Mouse (Mus musculus) lung, postnatal 14 days (tissue): ENCODE measurements around the gene Gtf2ird2.

Source experiments
- DNase-seq: peaks from one replicate; pipeline ENCODE4 v3.0.0; 2021

The Gtf2ird2 gene

GRCm38 (mm10) chr5:134183162-134183561, 657 bp upstream of the Gtf2ird2 start:
- no peak for DNase-seq

DNA sequence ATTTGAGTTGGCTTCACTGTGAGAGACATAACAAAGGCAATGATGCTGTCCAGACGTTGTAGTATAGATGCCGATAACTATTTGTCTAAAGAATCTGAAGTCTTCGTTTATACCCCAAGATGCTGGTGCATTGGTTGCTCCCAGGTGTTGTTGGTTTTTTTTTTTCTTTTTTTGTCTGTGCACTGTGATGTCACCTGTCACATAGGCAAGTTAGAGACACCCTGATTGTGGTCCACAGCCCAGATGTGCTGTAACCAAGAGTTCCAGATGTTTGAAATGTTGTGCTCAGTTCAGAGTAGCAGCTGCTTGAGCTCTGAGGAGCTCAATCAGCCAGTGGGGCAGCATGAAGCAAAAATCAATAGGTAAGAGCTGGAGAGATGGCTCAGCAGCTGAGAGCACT, 2.2 kb downstream of the Gtf2ird2 start:
- no peak for DNase-seq

DNA sequence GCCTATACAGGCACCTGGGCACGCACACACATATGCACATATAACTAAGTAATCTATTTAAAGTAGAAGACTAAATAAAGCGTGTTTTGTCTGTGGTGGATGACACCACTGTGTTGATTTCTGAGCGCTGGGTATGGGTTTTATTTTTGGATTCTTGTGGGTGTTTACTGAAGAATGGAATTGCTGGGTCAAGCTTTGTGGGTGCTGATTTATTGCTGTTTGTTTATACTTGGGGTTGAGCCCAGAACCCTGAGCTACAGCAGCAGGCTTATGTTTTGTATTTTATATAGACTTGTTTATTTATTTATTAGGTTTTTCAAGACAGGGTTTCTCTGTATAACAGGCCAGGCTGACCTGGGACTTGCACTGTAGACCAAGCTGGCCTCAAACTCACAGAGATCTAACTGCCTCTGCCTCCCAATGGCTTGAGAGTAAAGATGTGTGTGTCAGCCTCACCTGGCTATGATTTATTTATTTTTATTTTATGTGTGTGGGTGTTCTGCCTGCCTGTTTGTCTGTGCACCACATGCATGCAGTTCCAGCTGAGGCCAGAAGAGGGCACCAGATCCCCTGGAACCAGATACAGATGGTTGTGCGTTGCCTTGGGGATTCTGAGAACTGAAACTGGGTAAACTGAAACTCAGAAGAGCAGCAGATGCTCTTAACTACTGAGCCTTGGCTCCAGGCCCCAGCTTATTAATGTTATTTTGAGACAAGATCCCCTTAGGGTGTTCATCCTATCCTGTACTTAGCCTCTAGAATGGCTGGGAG, 3.3 kb downstream of the Gtf2ird2 start:
- peak; percentile 71 for DNase-seq

DNA sequence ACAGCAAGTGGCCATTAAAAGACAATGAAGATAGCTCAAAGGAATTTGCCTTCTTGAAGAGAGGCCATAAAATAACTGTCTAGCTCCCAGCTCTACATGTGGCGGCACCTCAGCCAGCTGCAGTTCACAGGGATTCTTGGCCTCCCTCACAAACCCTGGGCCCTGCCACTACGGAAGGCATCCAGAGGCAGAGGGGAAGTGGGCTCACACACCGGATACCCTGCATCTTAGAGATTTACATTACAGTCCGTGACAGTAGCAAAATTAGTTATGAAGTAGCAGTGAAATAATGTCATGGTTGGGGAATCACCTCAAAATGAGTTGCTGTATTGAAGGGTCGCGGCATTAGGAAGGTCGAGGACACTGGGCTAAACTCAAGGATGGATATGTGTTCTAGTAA, 4.8 kb downstream of the Gtf2ird2 start:
- no peak for DNase-seq

- no peak for DNase-seq
Measured at GRCm38 (mm10) chr5:134193664-134194063, 9.8 kb downstream of the Gtf2ird2 start.

- DNase-seq = no peak
Measured at GRCm38 (mm10) chr5:134206721-134207120, 22.9 kb downstream of the Gtf2ird2 start.

- DNase-seq = peak; percentile 68
Measured at GRCm38 (mm10) chr5:134209931-134210554, 26.2 kb downstream of the Gtf2ird2 start.

GRCm38 (mm10) chr5:134214021-134214806, 30.4 kb downstream of the Gtf2ird2 start:
- DNase-seq = peak; percentile 39

GRCm38 (mm10) chr5:134217900-134218299, 34.1 kb downstream of the Gtf2ird2 start:
- no peak for DNase-seq

DNA sequence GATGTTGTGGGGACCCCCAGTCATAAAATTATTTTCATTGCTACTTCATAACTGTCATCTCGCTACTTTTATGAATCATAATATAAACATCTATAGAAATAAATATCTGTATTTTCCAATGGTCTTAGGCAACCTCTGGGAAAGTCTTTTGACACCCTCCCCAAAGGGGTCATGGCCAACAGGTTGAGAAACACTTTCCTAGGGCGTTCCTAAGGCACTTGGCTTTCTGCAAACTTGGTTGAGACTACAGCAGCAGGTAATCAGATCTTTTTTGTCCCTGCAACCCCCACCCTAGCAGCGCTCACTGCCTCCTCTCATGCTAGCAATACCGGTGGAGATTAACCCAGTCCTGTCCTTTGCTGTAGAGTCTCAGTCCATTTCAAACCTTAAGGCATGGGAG, 37.5 kb downstream of the Gtf2ird2 start:
- DNase-seq = no peak

GRCm38 (mm10) chr5:134221708-134222150, 37.9 kb downstream of the Gtf2ird2 start:
- no peak for DNase-seq

- no peak for DNase-seq
Measured at GRCm38 (mm10) chr5:134225110-134225901, 41.5 kb downstream of the Gtf2ird2 start.

DNA sequence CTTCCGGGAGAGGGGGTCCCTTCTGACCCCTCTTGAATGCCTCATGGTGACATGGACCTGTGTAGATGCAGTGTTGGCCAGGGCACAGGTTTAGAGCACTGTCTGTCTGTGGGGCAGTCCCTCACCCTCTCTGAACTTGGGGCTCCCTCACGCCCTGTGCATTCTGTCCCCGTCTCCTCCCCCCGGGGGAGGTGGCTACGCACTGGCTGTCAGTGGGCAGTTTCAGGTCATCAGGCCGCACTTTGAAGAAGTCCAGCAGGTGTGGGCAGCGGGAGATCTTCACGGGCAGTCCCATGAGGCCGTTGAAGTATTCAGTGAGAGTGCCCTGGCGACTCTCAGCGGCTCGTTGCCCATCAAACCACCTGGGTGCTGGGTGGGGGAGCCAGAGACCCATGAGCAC, 43.1 kb downstream of the Gtf2ird2 start:
- DNase-seq = no peak

DNA sequence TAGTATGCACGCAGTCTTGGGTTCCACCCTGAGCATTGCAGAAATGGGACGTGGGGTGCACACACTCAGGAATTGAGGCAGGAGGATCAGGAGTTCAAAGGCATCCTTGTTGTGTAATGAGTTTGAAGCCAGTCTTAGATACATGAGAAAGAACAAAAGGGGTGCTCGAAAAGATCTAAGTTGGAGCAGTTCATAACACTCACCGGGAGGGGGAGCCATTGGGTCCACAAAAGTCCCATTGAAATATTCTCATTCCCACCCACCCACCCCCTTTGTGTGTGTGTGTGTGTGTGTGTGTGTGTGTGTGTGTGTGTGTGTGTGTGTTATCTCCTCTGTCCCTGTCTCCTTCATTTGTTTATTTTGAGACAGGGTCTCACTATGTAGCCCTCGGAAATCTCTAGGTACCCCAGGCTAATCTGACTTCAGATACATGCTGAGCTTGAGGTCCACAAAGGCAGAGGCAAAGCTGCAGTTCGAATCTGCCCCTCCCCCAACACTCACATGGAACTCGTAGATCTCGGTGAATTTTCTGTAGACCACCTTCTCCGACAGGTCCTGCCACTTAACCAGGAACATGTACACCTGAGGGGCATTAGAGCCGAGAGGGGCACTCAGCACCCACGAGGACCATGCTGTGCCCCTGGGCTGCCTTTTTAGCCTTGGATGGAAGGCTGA, 43.9 kb downstream of the Gtf2ird2 start:
- peak; percentile 52 for DNase-seq

DNA sequence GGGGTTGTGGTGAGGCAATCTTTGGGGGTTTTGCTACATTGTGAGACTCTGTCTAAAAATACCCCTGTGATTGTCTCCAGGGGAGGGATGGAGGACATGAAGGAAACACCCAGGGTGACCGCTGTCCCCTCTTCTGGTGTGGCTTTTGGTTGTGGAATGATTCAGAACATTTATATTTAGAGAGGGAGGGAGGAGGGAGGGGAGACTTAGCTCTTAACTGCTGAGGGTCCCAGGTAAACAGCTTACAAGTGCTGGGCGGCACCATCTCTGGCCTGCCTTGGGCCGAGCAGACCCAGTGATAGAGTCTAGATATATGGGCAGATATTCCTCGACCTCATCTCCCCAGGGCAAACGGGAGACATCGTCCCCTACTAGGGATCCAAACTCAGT, 44.4 kb downstream of the Gtf2ird2 start:
- DNase-seq = peak; percentile 33

DNA sequence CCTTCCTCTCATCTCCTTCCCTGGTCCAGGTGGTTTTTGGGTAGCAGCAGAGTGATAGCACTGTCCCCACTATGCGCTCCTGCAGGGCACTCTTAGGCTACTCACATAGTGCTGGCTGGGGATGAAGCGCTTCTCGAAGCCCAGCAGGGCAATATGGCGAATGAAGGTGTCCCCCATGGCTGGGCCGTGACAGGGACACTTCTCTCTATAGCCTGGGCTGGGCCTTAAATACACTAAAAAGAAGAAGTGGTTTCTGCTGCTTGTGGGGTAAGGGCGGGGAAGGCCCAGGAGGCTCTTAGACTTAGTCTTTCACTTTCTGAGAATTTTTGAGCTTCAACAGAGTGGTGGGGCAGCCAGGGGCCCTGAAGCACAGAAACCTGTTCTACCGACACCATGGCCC, 45.6 kb downstream of the Gtf2ird2 start, which contains the start of gene Ncf1:
TSS of gene Ncf1 (minus strand) at position 235 of the 400 bp plus-strand sequence.
- DNase-seq = no peak

DNA sequence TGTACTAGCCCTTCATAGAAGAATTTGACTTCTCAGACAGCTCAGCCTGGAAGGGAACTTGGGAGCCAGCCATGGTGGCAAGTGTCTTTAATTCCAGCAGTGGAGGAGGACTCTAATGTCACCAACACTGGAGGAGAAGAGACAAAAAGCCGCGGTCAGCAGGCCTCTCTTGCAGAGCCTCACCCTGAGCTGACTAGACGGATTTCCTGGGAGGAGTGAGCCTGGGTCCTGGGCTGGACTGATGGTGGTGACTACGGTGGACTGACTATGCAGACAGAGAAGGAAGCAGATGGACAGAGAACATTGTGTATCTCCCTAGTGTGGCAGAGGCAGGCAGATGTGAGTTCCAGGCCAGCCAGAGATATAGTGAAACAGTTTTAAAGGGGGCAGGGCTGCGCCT, 47.6 kb downstream of the Gtf2ird2 start:
- peak; percentile 34 for DNase-seq

DNA sequence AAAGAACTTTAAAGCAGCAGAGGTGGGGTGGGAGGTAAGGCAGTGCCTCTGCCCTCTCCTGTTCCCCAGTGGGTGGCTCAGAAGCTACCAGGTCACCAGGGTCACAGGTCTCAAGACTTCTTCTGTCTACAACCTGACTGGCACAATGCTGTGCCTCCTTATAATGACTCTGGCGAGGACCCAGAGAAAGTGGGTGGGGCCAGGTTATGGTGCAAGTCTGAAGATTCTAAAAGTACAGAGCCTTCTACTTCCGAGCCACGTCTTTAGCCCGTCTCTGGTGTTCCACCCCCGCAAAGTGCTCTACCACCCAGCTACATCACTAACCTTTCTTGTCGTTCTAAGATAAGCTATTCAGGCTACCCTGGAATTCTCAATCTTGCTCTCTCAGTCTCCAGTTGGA, 48.3 kb downstream of the Gtf2ird2 start:
- peak; percentile 72 for DNase-seq

DNA sequence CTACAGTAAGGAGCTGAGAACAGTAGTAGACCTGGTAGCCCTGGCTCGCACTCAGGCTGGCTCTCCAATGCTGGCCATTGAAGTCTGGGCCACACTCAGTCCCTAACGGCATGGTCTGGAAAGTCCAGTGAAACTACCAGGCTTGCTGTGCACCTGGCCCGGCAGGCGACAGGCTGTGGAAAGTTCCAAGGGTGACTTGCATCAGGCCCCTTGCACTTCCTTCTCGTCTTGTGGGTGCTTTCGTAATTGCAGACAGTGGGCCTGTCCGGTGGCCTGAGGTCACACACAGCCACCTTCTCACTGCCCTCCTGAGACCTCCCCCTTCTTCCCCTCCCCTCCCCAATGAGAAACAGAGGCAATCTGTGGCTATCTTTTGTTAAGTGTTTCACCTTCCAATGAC, 48.7 kb downstream of the Gtf2ird2 start:
- DNase-seq = peak; percentile 55

- no peak for DNase-seq
Measured at GRCm38 (mm10) chr5:134233244-134233651, 49.4 kb downstream of the Gtf2ird2 start.

DNA sequence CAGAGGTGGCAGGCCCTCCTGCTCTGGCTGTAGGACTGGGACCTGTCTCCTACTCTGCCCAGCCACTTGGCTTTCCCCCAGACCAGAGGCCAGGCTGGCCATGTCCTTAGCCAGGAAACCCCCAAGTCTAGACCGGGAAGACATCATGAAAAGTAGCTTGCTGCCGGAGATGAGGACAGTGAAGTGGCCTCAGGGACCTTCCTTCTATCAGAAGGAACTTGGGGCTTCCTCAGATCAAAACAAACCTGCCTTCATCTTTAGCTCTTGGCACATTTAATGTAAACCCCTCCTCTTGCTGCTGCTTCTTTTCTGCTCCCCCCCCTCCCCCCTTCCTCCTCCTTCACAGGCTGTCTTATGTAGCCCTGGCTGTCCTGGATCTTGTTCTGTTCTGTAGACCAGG, 50.4 kb downstream of the Gtf2ird2 start:
- DNase-seq = no peak

DNA sequence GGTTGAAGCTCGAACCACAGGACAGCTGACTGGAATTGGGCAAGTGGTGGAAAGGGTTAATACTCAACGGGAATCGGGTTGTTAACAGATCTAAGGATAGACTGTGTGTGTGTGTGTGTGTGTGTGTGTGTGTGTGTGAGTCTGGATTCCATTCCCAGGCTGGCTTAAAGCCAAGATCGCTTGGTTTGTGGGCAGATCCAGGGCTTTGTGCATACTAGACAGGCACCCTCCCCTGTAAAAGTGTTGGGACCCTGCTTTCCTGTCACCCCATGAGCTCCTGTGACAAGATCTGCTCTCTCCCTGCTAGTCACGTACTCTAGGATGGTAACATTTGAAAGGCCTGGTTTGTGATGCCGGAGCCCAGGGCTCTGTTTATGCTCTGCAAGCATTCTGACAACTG, 51.3 kb downstream of the Gtf2ird2 start:
- DNase-seq = peak; percentile 68
